Mouse (Mus musculus): ENCODE measurements around the gene Pdcd1lg2.

DNA sequence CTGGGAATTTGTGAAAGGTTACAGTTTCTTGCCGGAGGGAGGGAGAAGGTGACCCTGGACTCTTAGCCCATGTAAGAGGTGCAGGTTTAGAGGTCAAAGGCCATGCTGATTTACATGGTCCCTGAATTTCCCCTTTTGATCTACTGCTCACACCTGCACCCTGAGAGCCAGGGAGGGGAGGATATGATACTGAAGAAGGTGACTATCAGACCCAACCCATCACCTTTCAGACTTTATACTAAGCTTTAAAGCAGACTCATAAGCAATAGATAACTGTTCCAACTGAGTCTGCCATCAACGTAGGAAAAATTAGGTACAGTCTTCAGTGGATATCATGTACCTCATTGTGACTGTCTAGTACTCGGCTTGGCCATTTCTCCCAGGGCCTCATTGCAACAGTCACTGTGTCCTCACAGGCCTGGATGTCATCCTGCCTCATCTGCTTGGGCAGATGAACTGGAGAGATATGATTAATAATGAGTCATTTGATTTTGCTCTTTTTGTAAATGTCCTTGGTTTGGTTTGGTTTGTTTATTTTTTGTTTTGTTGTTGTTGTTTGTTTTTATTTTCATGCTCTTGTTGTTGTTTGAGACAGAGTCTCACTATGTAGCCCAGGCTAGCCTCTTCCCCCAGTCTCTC is 41.9 kb upstream of the Pdcd1lg2 start:
- TF ChIP-seq CTCF (IDR thresholded peaks at IDR 0.05; ENCODE audit: insufficient read depth, low read length) (no peak), POLR2A (IDR thresholded peaks at IDR 0.05; ENCODE audit: borderline replicate concordance, extremely low read depth, low read depth, low read length) (no peak)

All from lung, adult 2 months (tissue).